Mouse (Mus musculus) left cerebral cortex, adult 8-10 months (tissue): ENCODE data around the gene H2-T24. TPM values are rescaled to one million over a fixed set of nuclear protein-coding genes. Genes with fewer than 3 reads are reported as not detected.
"Not testable (repeated sequence)": the region's sequence is repeated elsewhere in the genome, so short reads cannot be mapped to it uniquely, and the experiment has no call there.

Experiments used
- DNase-seq, 2 experiments: peaks; one replicate each; pipeline ENCODE4 v3.0.0; 2022; ENCODE audit warnings: low spot score in 2 of 2
- total RNA-seq, 4 experiments: library from RNA; stranded (reverse); gene quantifications; 2 replicates each; pipeline ENCODE4 v1.2.4; 2022

Gene H2-T24
- total RNA-seq: 1 to 10 TPM; 1.1 to 3.3 (median 1.6) TPM

GRCm38 (mm10) chr17:36020191-36021073 is at the start of gene H2-T24:
H2-T24 (minus strand) TSS chr17:36020560.
- no peak for DNase-seq

- DNase-seq: peak in 1 of 2 experiments; percentile 62
Measured at GRCm38 (mm10) chr17:36060829-36061228, 40.5 kb upstream of the H2-T24 start.

GRCm38 (mm10) chr17:36058362-36058761 is 38.0 kb upstream of the H2-T24 start, which contains the start of gene Gm11127:
Gm11127 (minus strand) TSS chr17:36058371.
- DNase-seq: not testable (repeated sequence)

- DNase-seq: not testable (repeated sequence)
Measured at GRCm38 (mm10) chr17:36057927-36058326, 37.6 kb upstream of the H2-T24 start.

GRCm38 (mm10) chr17:36043286-36043685 is 22.9 kb upstream of the H2-T24 start:
- DNase-seq: no peak

- DNase-seq: peak in 1 of 2 experiments; percentile 68
Measured at GRCm38 (mm10) chr17:36042610-36043169, 22.3 kb upstream of the H2-T24 start, which contains the start of the genes H2-T22 and Gm6034. H2-T22 (minus strand) TSS chr17:36042747. Gm6034 (plus strand) TSS chr17:36042961.

- not testable (repeated sequence) for DNase-seq
Measured at GRCm38 (mm10) chr17:36042055-36042454, 21.7 kb upstream of the H2-T24 start.

GRCm38 (mm10) chr17:36040604-36041003 is 20.2 kb upstream of the H2-T24 start:
- DNase-seq: not testable (repeated sequence)

GRCm38 (mm10) chr17:36036126-36036525 is 15.8 kb upstream of the H2-T24 start:
- DNase-seq: not testable (repeated sequence)

- peak in 1 of 2 experiments; percentile 51 for DNase-seq
Measured at GRCm38 (mm10) chr17:36035010-36035638, 14.8 kb upstream of the H2-T24 start.

GRCm38 (mm10) chr17:36034524-36034923 is 14.2 kb upstream of the H2-T24 start:
- DNase-seq: not testable (repeated sequence)

- not testable (repeated sequence) for DNase-seq
Measured at GRCm38 (mm10) chr17:36032351-36032875, 12.1 kb upstream of the H2-T24 start, which contains the start of gene H2-T23. H2-T23 (minus strand) TSS chr17:36032855.

- not testable (repeated sequence) for DNase-seq
Measured at GRCm38 (mm10) chr17:36031583-36032331, 11.4 kb upstream of the H2-T24 start.

- DNase-seq: not testable (repeated sequence)
Measured at GRCm38 (mm10) chr17:36030703-36031582, 10.6 kb upstream of the H2-T24 start.

- not testable (repeated sequence) for DNase-seq
Measured at GRCm38 (mm10) chr17:36030046-36030702, 9.8 kb upstream of the H2-T24 start.

GRCm38 (mm10) chr17:36028879-36029619 is 8.7 kb upstream of the H2-T24 start:
- no peak for DNase-seq

- no peak for DNase-seq
Measured at GRCm38 (mm10) chr17:36027663-36028062, 7.3 kb upstream of the H2-T24 start.

GRCm38 (mm10) chr17:36025901-36026300 is 5.5 kb upstream of the H2-T24 start:
- DNase-seq: no peak
